Mouse (Mus musculus): ENCODE data around the gene Slc9a9. TPM values are rescaled to one million over a fixed set of nuclear protein-coding genes. Genes with fewer than 3 reads are reported as not detected.

Slc9a9 gene
- polyA plus RNA-seq, 1 experiment from 2014 or later, result 1.2 TPM

- Histone ChIP-seq H3K27ac (replicated peaks; ENCODE audit: low read depth, low read length) (no peak overlapping the region), H3K9ac (ENCODE audit: low read length) (no peak overlapping the region), H3K36me3 (ENCODE audit: control insufficient read depth, insufficient read depth, low read length) (no peaks in the 10 kb centered on the region), H3K4me1 (ENCODE audit: control insufficient read depth, insufficient read depth, low read length) (no peaks in the 10 kb centered on the region), H3K4me3 (ENCODE audit: low read depth, low read length) (no peak overlapping the region), H3K4me2 (ENCODE audit: low read depth, severe bottlenecking) (no peak overlapping the region), H3K9me3 (ENCODE audit: control insufficient read depth, low read length) (no peaks in the 10 kb centered on the region), H3K27me3 (ENCODE audit: control insufficient read depth, insufficient read depth, low read length) (no peaks in the 10 kb centered on the region)
- no peak for DNase-seq (ENCODE audit: low spot score)
- ATAC-seq (ENCODE audit: insufficient number of reproducible peaks, low FRiP score, low TSS enrichment, low read depth), result no peak
Observed at GRCm38 (mm10) chr9:95036209-95036608, 366.5 kb downstream of the Slc9a9 start.

- Histone ChIP-seq H3K4me2 (ENCODE audit: low read depth, severe bottlenecking) (no peak overlapping the region), H3K9me3 (ENCODE audit: control insufficient read depth, low read length) (no peaks in the 10 kb centered on the region), H3K36me3 (ENCODE audit: control insufficient read depth, insufficient read depth, low read length) (no peaks in the 10 kb centered on the region), H3K4me1 (ENCODE audit: control insufficient read depth, insufficient read depth, low read length) (no peaks in the 10 kb centered on the region), H3K4me3 (ENCODE audit: low read depth, low read length) (no peak overlapping the region), H3K27ac (replicated peaks; ENCODE audit: low read depth, low read length) (no peak overlapping the region), H3K9ac (ENCODE audit: low read length) (no peak overlapping the region), H3K27me3 (ENCODE audit: control insufficient read depth, insufficient read depth, low read length) (no peaks in the 10 kb centered on the region)
- DNase-seq (ENCODE audit: low spot score) (no peak), ATAC-seq (ENCODE audit: insufficient number of reproducible peaks, low FRiP score, low TSS enrichment, low read depth) (no peak)
- whole genome bisulfite sequencing, result 44% methylated on average over 1 of the region's 1 CpGs
Observed at GRCm38 (mm10) chr9:95042420-95042819, 372.7 kb downstream of the Slc9a9 start.

GRCm38 (mm10) chr9:95052160-95052559, 382.5 kb downstream of the Slc9a9 start:
- Histone ChIP-seq H3K4me2 (ENCODE audit: low read depth, severe bottlenecking) (no peak overlapping the region), H3K9ac (ENCODE audit: low read length) (no peak overlapping the region), H3K36me3 (ENCODE audit: control insufficient read depth, insufficient read depth, low read length) (no peaks in the 10 kb centered on the region), H3K4me3 (ENCODE audit: low read depth, low read length) (no peak overlapping the region), H3K4me1 (ENCODE audit: control insufficient read depth, insufficient read depth, low read length) (no peaks in the 10 kb centered on the region), H3K27me3 (ENCODE audit: control insufficient read depth, insufficient read depth, low read length) (no peaks in the 10 kb centered on the region), H3K27ac (replicated peaks; ENCODE audit: low read depth, low read length) (no peak overlapping the region), H3K9me3 (ENCODE audit: control insufficient read depth, low read length) (no peaks in the 10 kb centered on the region)
- ATAC-seq (ENCODE audit: insufficient number of reproducible peaks, low FRiP score, low TSS enrichment, low read depth) (no peak), DNase-seq (ENCODE audit: low spot score) (no peak)
- 78% methylated on average over 9 of the region's 9 CpGs for WGBS

GRCm38 (mm10) chr9:95053183-95053582, 383.5 kb downstream of the Slc9a9 start:
- no peaks in the 10 kb centered on the region for H3K4me1 ChIP-seq (ENCODE audit: control insufficient read depth, insufficient read depth, low read length)
- H3K36me3 ChIP-seq (ENCODE audit: control insufficient read depth, insufficient read depth, low read length), result no peaks in the 10 kb centered on the region
- no peak overlapping the region for H3K4me2 ChIP-seq (ENCODE audit: low read depth, severe bottlenecking)
- H3K4me3 ChIP-seq (ENCODE audit: low read depth, low read length), result no peak overlapping the region
- ATAC-seq (ENCODE audit: insufficient number of reproducible peaks, low FRiP score, low TSS enrichment, low read depth) (no peak), DNase-seq (ENCODE audit: low spot score) (no peak)
- WGBS, result 86% methylated on average over 5 of the region's 5 CpGs
- no peak overlapping the region for H3K9ac ChIP-seq (ENCODE audit: low read length)
- no peaks in the 10 kb centered on the region for H3K9me3 ChIP-seq (ENCODE audit: control insufficient read depth, low read length)
- H3K27me3 ChIP-seq (ENCODE audit: control insufficient read depth, insufficient read depth, low read length), result no peaks in the 10 kb centered on the region
- no peak overlapping the region for H3K27ac ChIP-seq (replicated peaks; ENCODE audit: low read depth, low read length)

- Histone ChIP-seq H3K27ac (replicated peaks; ENCODE audit: low read depth, low read length) (no peak overlapping the region), H3K4me2 (ENCODE audit: low read depth, severe bottlenecking) (no peak overlapping the region), H3K4me3 (ENCODE audit: low read depth, low read length) (no peak overlapping the region), H3K9ac (ENCODE audit: low read length) (no peak overlapping the region), H3K36me3 (ENCODE audit: control insufficient read depth, insufficient read depth, low read length) (no peaks in the 10 kb centered on the region), H3K27me3 (ENCODE audit: control insufficient read depth, insufficient read depth, low read length) (no peaks in the 10 kb centered on the region), H3K9me3 (ENCODE audit: control insufficient read depth, low read length) (no peaks in the 10 kb centered on the region), H3K4me1 (ENCODE audit: control insufficient read depth, insufficient read depth, low read length) (no peaks in the 10 kb centered on the region)
- ATAC-seq (ENCODE audit: insufficient number of reproducible peaks, low FRiP score, low TSS enrichment, low read depth) (no peak), DNase-seq (ENCODE audit: low spot score) (no peak)
- 84% methylated on average over 4 of the region's 4 CpGs for WGBS
Observed at GRCm38 (mm10) chr9:95055843-95056242, 386.1 kb downstream of the Slc9a9 start.

GRCm38 (mm10) chr9:95060702-95061101, 391.0 kb downstream of the Slc9a9 start:
- H3K4me3 ChIP-seq (ENCODE audit: low read depth, low read length), result no peak overlapping the region
- H3K9me3 ChIP-seq (ENCODE audit: control insufficient read depth, low read length), result no peaks in the 10 kb centered on the region
- H3K27me3 ChIP-seq (ENCODE audit: control insufficient read depth, insufficient read depth, low read length), result no peaks in the 10 kb centered on the region
- H3K9ac ChIP-seq (ENCODE audit: low read length), result no peak overlapping the region
- no peak overlapping the region for H3K27ac ChIP-seq (replicated peaks; ENCODE audit: low read depth, low read length)
- 85% methylated on average over 4 of the region's 4 CpGs for WGBS
- H3K36me3 ChIP-seq (ENCODE audit: control insufficient read depth, insufficient read depth, low read length), result no peaks in the 10 kb centered on the region
- H3K4me2 ChIP-seq (ENCODE audit: low read depth, severe bottlenecking), result no peak overlapping the region
- H3K4me1 ChIP-seq (ENCODE audit: control insufficient read depth, insufficient read depth, low read length), result no peaks in the 10 kb centered on the region
- ATAC-seq (ENCODE audit: insufficient number of reproducible peaks, low FRiP score, low TSS enrichment, low read depth), result no peak
- no peak for DNase-seq (ENCODE audit: low spot score)

- Histone ChIP-seq H3K4me2 (ENCODE audit: low read depth, severe bottlenecking) (no peak overlapping the region), H3K4me3 (ENCODE audit: low read depth, low read length) (no peak overlapping the region), H3K27me3 (ENCODE audit: control insufficient read depth, insufficient read depth, low read length) (no peaks in the 10 kb centered on the region), H3K36me3 (ENCODE audit: control insufficient read depth, insufficient read depth, low read length) (no peaks in the 10 kb centered on the region), H3K4me1 (ENCODE audit: control insufficient read depth, insufficient read depth, low read length) (no peaks in the 10 kb centered on the region), H3K9me3 (ENCODE audit: control insufficient read depth, low read length) (no peaks in the 10 kb centered on the region), H3K27ac (replicated peaks; ENCODE audit: low read depth, low read length) (no peak overlapping the region), H3K9ac (ENCODE audit: low read length) (no peak overlapping the region)
- WGBS, result 67% methylated on average over 2 of the region's 3 CpGs
- no peak for ATAC-seq (ENCODE audit: insufficient number of reproducible peaks, low FRiP score, low TSS enrichment, low read depth)
- no peak for DNase-seq (ENCODE audit: low spot score)
Observed at GRCm38 (mm10) chr9:95067037-95067436, 397.3 kb downstream of the Slc9a9 start.

GRCm38 (mm10) chr9:95068466-95068865, 398.8 kb downstream of the Slc9a9 start:
- Histone ChIP-seq H3K4me2 (ENCODE audit: low read depth, severe bottlenecking) (no peak overlapping the region), H3K27ac (replicated peaks; ENCODE audit: low read depth, low read length) (no peak overlapping the region), H3K4me3 (ENCODE audit: low read depth, low read length) (no peak overlapping the region), H3K36me3 (ENCODE audit: control insufficient read depth, insufficient read depth, low read length) (no peaks in the 10 kb centered on the region), H3K27me3 (ENCODE audit: control insufficient read depth, insufficient read depth, low read length) (no peaks in the 10 kb centered on the region), H3K4me1 (ENCODE audit: control insufficient read depth, insufficient read depth, low read length) (no peaks in the 10 kb centered on the region), H3K9me3 (ENCODE audit: control insufficient read depth, low read length) (no peaks in the 10 kb centered on the region), H3K9ac (ENCODE audit: low read length) (no peak overlapping the region)
- DNase-seq (ENCODE audit: low spot score), result no peak
- 91% methylated on average over 2 of the region's 2 CpGs for WGBS
- ATAC-seq (ENCODE audit: insufficient number of reproducible peaks, low FRiP score, low TSS enrichment, low read depth), result no peak

- no peak overlapping the region for H3K9ac ChIP-seq (ENCODE audit: low read length)
- no peak for DNase-seq (ENCODE audit: low spot score)
- no peak overlapping the region for H3K4me2 ChIP-seq (ENCODE audit: low read depth, severe bottlenecking)
- H3K36me3 ChIP-seq (ENCODE audit: control insufficient read depth, insufficient read depth, low read length), result no peaks in the 10 kb centered on the region
- no peaks in the 10 kb centered on the region for H3K27me3 ChIP-seq (ENCODE audit: control insufficient read depth, insufficient read depth, low read length)
- no peaks in the 10 kb centered on the region for H3K9me3 ChIP-seq (ENCODE audit: control insufficient read depth, low read length)
- no peak overlapping the region for H3K4me3 ChIP-seq (ENCODE audit: low read depth, low read length)
- 89% methylated on average over 13 of the region's 13 CpGs for WGBS
- H3K4me1 ChIP-seq (ENCODE audit: control insufficient read depth, insufficient read depth, low read length), result no peaks in the 10 kb centered on the region
- H3K27ac ChIP-seq (replicated peaks; ENCODE audit: low read depth, low read length), result no peak overlapping the region
- ATAC-seq (ENCODE audit: insufficient number of reproducible peaks, low FRiP score, low TSS enrichment, low read depth), result no peak
Observed at GRCm38 (mm10) chr9:95070832-95071519, 401.3 kb downstream of the Slc9a9 start.
